Mouse (Mus musculus) spleen, adult 2 months (tissue): ENCODE results near the gene Fbxw13. TPM values are rescaled to one million over a fixed set of nuclear protein-coding genes. Genes with fewer than 3 reads are reported as not detected.
"Not testable (repeated sequence)": the region's sequence is repeated elsewhere in the genome, so short reads cannot be mapped to it uniquely, and the experiment has no call there.

ENCODE experiments used
- DNase-seq, 2 experiments: peaks; one replicate each; pipeline versions ENCODE4 v3.0.0 to v3.0.0-alpha.2; 2012 to 2021; ENCODE audit warnings: low spot score in 2 of 2, low read depth in 1 of 2
- H3K27ac ChIP-seq: fragments of 200-500 bp; 2 replicates; pipeline ENCODE4 v1.5.1; 2012; ENCODE audit warnings: low read length, inconsistent platforms; ENCODE audit not compliant: insufficient read depth
- H3K27me3 ChIP-seq: fragments of 200-500 bp; 2 replicates; pipeline ENCODE4 v1.6.1; 2012; ENCODE audit warnings: mild to moderate bottlenecking, moderate library complexity, low read length, inconsistent platforms; ENCODE audit not compliant: control insufficient read depth, insufficient read depth
- H3K36me3 ChIP-seq: fragments of 200-500 bp; 2 replicates; pipeline ENCODE4 v1.6.1; 2012; ENCODE audit warnings: mild to moderate bottlenecking, low read length, inconsistent platforms; ENCODE audit not compliant: control insufficient read depth, insufficient read depth
- H3K4me1 ChIP-seq: fragments of 200-500 bp; 2 replicates; pipeline ENCODE4 v1.6.1; 2011; ENCODE audit warnings: inconsistent platforms; ENCODE audit not compliant: control insufficient read depth, insufficient read depth, insufficient read length
- H3K4me3 ChIP-seq: fragments of 200-500 bp; 2 replicates; pipeline ENCODE4 v1.5.1; 2011; ENCODE audit warnings: mild to moderate bottlenecking, inconsistent platforms; ENCODE audit not compliant: insufficient read depth, insufficient read length; ENCODE audit errors: extremely low read depth
- CTCF ChIP-seq: fragments of 200-500 bp; IDR thresholded peaks from 2 replicates; pipeline ENCODE4 v1.5.1; 2011; ENCODE audit warnings: mild to moderate bottlenecking, inconsistent platforms; ENCODE audit not compliant: insufficient read depth, insufficient read length, insufficient replicate concordance; ENCODE audit errors: extremely low read depth
- POLR2A ChIP-seq: fragments of 200-500 bp; IDR thresholded peaks from 2 replicates; pipeline ENCODE4 v1.6.1; 2011; ENCODE audit warnings: low read depth, low read length, inconsistent platforms
- WGBS: fragments of 180-500 bp; shearing (Covaris S2); methylation state at CpG from one replicate; pipeline ENCODE4 v1.1.7; 2018; 5-methylcytosine and 5-hydroxymethylcytosine counted together
- polyA plus RNA-seq: library from polyadenylated mRNA; depleted of rRNA; stranded (reverse); fragments of >200 nt; gene quantifications from 2 replicates; pipeline ENCODE4 v1.2.3, GENCODE M21; 2012; rRNA removed

Fbxw13 gene
- polyA plus RNA-seq, 1 experiment, result 0.37 TPM

DNA sequence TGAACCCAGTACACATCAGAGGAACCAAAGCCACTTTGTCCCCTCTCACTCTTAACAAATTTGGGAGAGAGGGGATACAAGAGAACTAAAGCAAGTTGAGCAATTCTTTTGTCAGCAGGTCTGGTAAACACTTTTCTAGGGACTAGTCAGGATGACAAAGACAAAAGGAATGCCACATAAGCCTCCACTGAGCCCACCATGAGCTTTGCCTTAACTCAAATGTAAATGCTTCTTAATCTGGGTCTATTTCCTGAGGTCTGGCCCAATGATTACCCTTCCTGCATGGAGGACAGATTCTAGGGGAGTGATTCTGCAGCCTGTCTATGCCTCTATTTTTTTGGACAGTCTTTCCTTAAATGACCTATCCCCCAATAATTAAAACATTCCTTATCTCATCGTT lies 19.5 kb downstream of the Fbxw13 start:
- Histone ChIP-seq H3K4me3 (no peak overlapping the region), H3K36me3 (no peaks in the 10 kb centered on the region), H3K27ac (no peak overlapping the region), H3K4me1 (no peaks in the 10 kb centered on the region), H3K27me3 (no peaks in the 10 kb centered on the region)
- TF ChIP-seq POLR2A (no peak), CTCF (no peak)
- WGBS, result 88% methylated on average over 1 of the region's 1 CpGs
- DNase-seq, result no peak

DNA sequence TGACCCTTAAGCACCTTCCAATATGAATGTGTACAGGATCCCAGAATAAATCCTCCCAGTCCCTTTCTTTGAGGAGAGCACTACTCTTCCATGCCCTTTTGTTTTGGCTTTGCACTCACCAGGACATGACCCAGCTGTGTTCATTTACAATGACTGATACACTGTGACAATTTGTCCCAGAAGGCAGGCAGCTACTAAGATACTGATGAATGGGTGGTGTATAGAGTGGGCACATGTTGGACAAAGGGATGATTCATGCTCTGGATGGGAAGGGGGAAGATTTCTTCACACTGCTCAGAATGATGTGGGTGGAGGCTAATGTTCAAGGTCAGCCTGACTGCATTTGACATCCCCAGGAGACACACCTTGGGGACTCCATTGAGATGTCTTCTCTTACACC lies 28.5 kb downstream of the Fbxw13 start:
- no peak for DNase-seq
- Histone ChIP-seq H3K27me3 (no peaks in the 10 kb centered on the region), H3K4me1 (no peaks in the 10 kb centered on the region), H3K27ac (no peak overlapping the region), H3K4me3 (no peak overlapping the region), H3K36me3 (no peaks in the 10 kb centered on the region)
- TF ChIP-seq POLR2A (no peak), CTCF (no peak)

DNA sequence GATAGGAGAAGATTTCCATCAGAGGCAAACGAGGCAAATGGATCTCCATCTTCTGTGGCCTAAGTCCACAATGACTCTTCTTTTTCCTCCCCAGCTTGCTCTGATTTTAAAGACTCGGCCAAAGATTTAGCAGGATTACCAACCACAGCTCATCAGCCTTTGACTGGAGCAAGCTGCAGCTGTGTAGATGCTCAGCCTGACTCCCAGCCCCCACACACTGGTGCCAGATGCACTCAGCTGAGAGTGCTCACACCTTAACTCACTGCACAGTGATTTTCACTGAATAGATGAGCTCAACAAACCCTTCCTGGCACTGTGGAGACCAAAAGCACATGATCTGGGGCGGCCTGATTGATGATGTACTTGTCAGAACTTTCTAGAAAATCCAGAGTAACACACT lies 33.8 kb downstream of the Fbxw13 start, which contains the start of gene Fbxw21:
Gene Fbxw21, minus strand, starts transcription at position 101 of the 400 bp plus-strand sequence.
- Histone ChIP-seq H3K27ac (no peak within 1 kb of the TSS), H3K4me3 (no peak within 1 kb of the TSS), H3K27me3 (no peaks in the 10 kb centered on the region), H3K4me1 (no peaks in the 10 kb centered on the region), H3K36me3 (no peaks in the 10 kb centered on the region)
- 76% methylated on average over 3 of the region's 3 CpGs for WGBS
- TF ChIP-seq POLR2A (no peak), CTCF (no peak)
- no peak for DNase-seq

DNA sequence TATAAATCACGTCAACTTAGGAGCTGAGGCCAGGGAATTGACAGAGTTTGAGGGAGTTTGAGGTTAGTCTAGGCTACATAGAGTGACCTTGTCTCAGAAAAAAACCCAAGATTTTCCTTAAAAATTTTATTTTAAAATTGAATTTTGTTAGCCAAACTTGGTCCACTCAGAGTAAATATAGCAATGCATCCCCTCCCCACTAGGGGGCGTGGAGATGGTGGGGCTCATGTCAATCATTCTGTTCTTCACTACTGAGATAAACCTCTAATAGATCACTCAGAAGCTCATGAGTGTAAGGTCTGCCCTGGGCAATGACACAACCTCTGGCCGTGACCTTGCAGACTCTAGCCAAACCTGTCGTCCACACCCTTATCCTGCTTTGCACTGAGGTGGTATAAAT lies 55.4 kb downstream of the Fbxw13 start:
- not testable (repeated sequence) for H3K4me3 ChIP-seq, H3K27me3 ChIP-seq, DNase-seq, H3K4me1 ChIP-seq, H3K27ac ChIP-seq, H3K36me3 ChIP-seq
- TF ChIP-seq CTCF, result peak; percentile 13; the same call in 1 of the 2 replicates
- 65% methylated on average over 4 of the region's 4 CpGs for WGBS

DNA sequence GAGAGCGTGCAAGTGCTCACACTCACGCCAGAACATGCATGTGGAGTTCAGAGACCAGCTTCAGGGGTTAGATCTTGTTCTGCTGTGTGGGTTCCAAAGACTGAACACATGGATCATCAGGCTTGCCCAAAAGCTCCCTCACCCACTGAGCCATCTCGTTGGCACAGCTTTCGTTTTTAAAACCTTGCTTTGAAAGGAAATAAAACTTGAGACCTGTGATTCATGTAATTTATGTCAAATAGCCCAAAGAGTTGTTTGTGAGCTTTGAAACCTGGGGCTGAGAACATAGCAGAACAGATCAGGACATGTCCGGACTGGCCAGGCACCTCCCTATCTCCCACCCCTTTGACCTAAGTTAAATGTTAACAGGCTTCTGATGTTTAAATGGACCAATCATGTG lies 65.7 kb downstream of the Fbxw13 start:
- Histone ChIP-seq H3K36me3 (no peaks in the 10 kb centered on the region), H3K4me3 (no peak overlapping the region), H3K27ac (no peak overlapping the region), H3K4me1 (no peaks in the 10 kb centered on the region), H3K27me3 (no peaks in the 10 kb centered on the region)
- 79% methylated on average over 5 of the region's 5 CpGs for WGBS
- DNase-seq, result no peak
- TF ChIP-seq CTCF (no peak), POLR2A (no peak)

Other genes starting within 250 kb of the Fbxw13 start
- gene Col7a1, start 242.4 kb downstream of the Fbxw13 start, polyA plus RNA-seq, result 14.0 and 14.4 TPM in 2 replicates
- gene Ucn2, start 210.0 kb downstream of the Fbxw13 start, polyA plus RNA-seq, result 0.92 and 0.97 TPM in 2 replicates
- gene Pfkfb4, start 204.2 kb downstream of the Fbxw13 start, polyA plus RNA-seq, result 22.6 and 25.4 TPM in 2 replicates
- 4,319 and 4,795 TPM in 2 replicates for gene Shisa5, start 157.4 kb downstream of the Fbxw13 start, polyA plus RNA-seq
- gene Trex1, start 136.2 kb downstream of the Fbxw13 start, polyA plus RNA-seq, result 137 and 262 TPM in 2 replicates
- 16.2 and 17.0 TPM in 2 replicates for gene Atrip, start 121.9 kb downstream of the Fbxw13 start, polyA plus RNA-seq
- 5.1 and 5.2 TPM in 2 replicates for gene Ccdc51, start 113.5 kb downstream of the Fbxw13 start, polyA plus RNA-seq
- gene Tma7, start 113.4 kb downstream of the Fbxw13 start, polyA plus RNA-seq, result 10.2 and 16.4 TPM in 2 replicates
- 10.4 TPM in 2 replicates for gene Plxnb1, start 100.6 kb downstream of the Fbxw13 start, polyA plus RNA-seq
- not detected in 2 replicates for gene Fbxw21, start 33.9 kb downstream of the Fbxw13 start, polyA plus RNA-seq
- not detected in 2 replicates for gene Fbxw20, start 38.8 kb upstream of the Fbxw13 start, polyA plus RNA-seq
- not detected in 2 replicates for gene Fbxw14, start 91.7 kb upstream of the Fbxw13 start, polyA plus RNA-seq
- not detected in 2 replicates for gene Fbxw28, start 143.7 kb upstream of the Fbxw13 start, polyA plus RNA-seq
- not detected in 2 replicates for gene Fbxw22, start 208.3 kb upstream of the Fbxw13 start, polyA plus RNA-seq